Mouse (Mus musculus) heart, adult 11 months (tissue): ENCODE results near the gene Mogat2.

Experiments used
- DNase-seq: peaks from one replicate; pipeline ENCODE4 v3.0.0; 2022

The Mogat2 gene

DNA sequence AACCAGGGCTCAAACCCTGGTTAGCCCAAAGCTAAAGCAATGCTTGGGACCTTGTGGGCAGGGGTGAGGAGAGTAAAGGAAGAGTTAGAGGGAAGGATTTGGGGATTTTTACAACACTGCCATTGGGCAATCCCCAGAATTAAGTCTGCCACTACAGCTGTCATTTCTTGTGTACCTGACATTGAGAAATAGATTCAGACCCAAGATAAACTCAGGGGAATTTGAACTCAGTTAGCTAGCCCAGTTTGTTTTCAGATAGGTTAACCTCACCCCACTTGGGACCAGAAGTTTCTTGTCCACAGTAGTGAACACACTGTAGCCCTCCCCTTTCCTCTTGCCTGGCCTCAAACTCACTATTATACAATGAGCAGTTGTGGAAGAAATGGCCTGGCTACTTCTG lies 47.0 kb downstream of the Mogat2 start:
- no peak for DNase-seq

DNA sequence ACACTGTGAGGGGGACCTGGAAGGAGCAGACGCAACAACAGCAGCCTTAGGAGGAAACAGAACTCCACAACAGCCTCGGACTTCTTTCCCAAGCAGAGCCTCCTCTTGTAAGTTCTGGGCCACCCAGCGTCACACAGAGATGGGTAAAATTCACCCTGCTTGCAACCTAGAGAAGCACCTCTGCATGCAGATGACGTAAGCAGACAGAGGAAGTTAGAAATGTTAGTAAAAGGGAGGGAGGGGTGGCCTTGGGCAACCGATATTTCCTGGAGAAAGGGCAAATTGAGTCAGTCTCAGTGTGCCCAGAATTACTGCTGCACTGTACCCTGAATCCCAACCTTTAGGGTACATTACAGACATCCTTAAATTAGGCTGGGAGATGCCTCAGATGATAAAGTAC lies 48.5 kb downstream of the Mogat2 start:
- no peak for DNase-seq

- DNase-seq = no peak
These were observed 49.8 kb downstream of the Mogat2 start for GRCm38 (mm10) chr7:99188630-99189029.

GRCm38 (mm10) chr7:99187451-99187850 lies 51.0 kb downstream of the Mogat2 start:
- peak; percentile 95 for DNase-seq

DNA sequence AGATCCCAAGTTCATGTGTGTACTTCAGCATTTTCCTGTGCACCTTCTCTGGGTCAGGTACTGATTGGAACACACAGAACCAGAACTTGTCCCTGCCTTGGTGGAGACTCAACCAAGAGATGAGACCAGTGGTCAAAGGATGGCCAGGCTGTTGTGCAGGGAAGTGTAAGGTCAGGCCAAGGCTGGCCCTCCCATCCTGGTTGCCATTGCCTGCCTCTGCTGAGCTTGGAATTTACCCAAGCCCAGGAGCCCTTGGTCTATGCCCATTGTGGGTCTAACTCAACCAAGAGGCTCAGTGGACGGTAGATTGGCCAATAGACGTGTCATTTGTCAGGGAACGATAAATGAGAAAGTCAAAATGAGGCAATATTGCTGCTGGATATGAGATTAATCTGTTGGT lies 53.0 kb downstream of the Mogat2 start:
- no peak for DNase-seq

GRCm38 (mm10) chr7:99183751-99184150 lies 54.7 kb downstream of the Mogat2 start:
- DNase-seq = peak; percentile 96

- peak; percentile 99 for DNase-seq
These were observed 55.8 kb downstream of the Mogat2 start, which contains the start of gene Dgat2 for GRCm38 (mm10) chr7:99182432-99183172. Gene Dgat2, minus strand, starts transcription at chr7:99182719.

GRCm38 (mm10) chr7:99181619-99182431 lies 56.6 kb downstream of the Mogat2 start:
- peak; percentile 91 for DNase-seq

- peak; percentile 85 for DNase-seq
These were observed 58.3 kb downstream of the Mogat2 start for GRCm38 (mm10) chr7:99180162-99180561.

DNA sequence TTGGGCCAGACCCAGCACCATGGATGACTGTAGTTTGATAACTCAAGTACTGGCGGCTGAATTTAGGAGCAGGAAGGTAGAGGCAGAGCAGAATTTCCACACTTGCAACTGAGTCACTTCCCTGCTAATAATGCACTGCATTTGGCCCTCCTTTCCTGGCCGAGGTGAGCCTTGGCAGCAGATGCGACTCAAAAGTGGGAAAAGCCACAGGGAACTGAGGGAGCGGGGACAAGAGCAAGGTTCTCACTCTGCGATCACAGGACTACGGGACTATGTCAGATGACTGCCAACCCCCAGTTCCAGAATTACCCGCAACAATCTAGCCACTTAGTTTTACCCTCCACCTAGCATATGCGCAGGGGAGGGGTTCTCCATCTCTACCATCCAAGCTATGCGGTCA lies 59.1 kb downstream of the Mogat2 start:
- DNase-seq = peak; percentile 88

GRCm38 (mm10) chr7:99177386-99177785 lies 61.0 kb downstream of the Mogat2 start:
- no peak for DNase-seq

GRCm38 (mm10) chr7:99175666-99176065 lies 62.8 kb downstream of the Mogat2 start:
- no peak for DNase-seq

- DNase-seq = no peak
These were observed 63.3 kb downstream of the Mogat2 start for GRCm38 (mm10) chr7:99175118-99175517.

GRCm38 (mm10) chr7:99174006-99174405 lies 64.4 kb downstream of the Mogat2 start:
- DNase-seq = peak; percentile 87

DNA sequence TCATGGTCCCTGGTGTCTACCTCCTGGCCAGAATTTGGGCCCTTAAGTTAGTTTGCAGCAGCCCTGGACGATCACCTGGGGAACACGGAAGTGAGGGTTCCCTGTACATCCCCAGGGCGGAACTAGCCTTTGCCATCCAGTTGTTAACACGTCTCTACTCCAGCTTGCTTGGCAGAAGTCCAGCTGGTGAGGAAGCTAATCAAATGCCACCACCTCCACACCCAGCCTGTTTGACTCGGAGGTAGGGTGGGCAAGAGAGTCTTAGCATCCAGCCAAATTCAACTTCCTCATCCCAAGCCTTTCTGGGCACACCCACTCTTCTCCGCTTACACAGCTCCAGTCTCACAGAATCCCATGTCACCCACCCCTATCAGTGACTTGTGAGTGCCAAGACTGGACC lies 65.5 kb downstream of the Mogat2 start:
- peak; percentile 94 for DNase-seq

DNA sequence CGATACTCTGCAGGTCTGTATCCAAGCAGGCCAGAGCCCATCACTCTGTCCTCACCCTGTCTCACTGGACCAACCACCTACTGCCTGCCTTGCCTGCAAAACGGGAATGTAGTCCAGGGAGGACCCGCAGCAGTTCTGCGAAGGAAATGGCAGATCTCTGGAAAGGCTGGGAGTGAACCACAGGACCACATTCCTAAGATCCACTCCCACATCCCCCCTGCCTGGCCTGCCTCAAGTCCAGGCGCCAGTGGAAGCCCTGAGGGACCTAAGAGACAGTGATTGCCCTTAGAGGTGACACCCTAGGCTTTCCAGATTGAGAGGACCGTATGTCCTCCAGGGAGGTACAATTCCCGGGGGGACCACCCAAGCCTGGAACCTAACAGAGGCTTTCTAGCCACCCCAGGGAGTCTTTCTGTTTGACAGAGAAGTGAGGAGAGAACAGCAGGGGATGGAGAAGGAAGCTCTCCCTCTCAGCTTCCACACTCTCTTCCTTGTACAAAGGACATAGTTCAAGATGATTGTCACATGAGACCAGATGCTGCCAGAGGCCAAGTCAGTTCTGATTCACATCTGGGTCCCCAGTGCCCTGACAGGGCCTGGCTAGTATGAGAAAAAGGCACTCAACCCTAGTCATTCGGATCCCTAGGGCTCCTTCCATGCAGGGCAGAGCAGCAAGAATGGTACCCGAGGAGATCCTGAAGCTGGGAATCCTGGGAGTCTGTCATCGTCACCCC lies 66.5 kb downstream of the Mogat2 start:
- peak; percentile 91 for DNase-seq

GRCm38 (mm10) chr7:99170519-99170918 lies 67.9 kb downstream of the Mogat2 start:
- peak; percentile 90 for DNase-seq

GRCm38 (mm10) chr7:99169717-99170403 lies 68.6 kb downstream of the Mogat2 start:
- DNase-seq = peak; percentile 86
